Mouse (Mus musculus) granulocyte monocyte progenitor cell, adult 5-6 weeks (primary cell): ENCODE data around the gene Cyb5r2. TPM values are rescaled to one million over a fixed set of nuclear protein-coding genes. Genes with fewer than 3 reads are reported as not detected.

Experiments
- ATAC-seq: replicated peaks from 2 replicates; pipeline ENCODE4 v1.8.0; 2016; ENCODE audit warnings: mild to moderate bottlenecking, moderate TSS enrichment, inconsistent platforms; ENCODE audit not compliant: poor library complexity, severe bottlenecking
- total RNA-seq, 2 experiments: library from RNA; stranded (forward) in 1 of 2; stranded (reverse) in 1 of 2; fragments of 200-712, 200-1000 nt in 1 of 2; fragments of >200 nt in 1 of 2; fragmentation: Nextera tagmentation in 1 of 2; gene quantifications; 2 replicates each; pipeline ENCODE4 v1.2.3; 2014 to 2017

Gene Cyb5r2
- total RNA-seq (2014; fragmentation: Nextera tagmentation) (not detected in 2 replicates), total RNA-seq (2017) (not detected in 2 replicates)

DNA sequence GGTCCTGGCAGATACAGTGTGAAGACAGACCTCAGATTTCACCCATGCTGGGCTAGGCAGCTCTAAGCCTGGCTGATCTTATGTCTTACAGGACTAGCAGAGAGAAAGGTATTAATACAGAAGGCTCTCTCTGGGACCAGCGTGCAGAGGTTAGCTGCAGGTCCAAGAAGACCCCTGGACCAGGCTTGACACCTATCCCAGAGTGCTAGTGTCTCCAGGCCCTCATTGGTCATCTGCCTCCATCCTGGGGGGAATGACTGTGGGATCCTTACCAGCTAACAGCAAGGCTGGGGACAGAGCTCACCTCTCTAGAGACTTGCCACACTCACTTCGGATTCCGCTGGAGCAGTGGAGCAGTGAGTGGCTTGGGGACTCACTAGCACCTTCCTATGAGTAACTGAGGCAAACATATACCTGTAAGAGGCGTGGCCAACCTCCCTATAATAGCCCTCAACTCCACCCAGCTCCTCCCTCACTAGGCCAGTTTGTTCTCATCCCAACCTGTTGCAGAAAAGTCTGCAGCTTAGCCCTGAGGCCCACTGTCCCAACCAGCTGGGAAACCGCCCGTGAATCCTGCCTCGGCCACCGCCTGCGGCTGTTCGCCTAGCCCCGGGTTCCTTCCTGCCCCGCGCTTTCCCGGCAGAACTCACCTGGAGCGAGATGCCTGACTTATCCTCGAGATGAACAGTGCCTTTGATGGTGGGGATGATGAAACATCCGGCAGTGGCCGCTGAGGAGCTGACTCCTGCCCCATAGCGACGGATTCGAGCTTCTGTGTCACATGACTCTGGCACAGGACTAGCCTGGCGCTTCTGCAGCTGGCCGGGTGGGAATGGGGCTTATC lies at the start of gene Cyb5r2:
Cyb5r2 (minus strand) TSS at position 725 of the 844 bp plus-strand sequence.
- peak; percentile 60 for ATAC-seq

DNA sequence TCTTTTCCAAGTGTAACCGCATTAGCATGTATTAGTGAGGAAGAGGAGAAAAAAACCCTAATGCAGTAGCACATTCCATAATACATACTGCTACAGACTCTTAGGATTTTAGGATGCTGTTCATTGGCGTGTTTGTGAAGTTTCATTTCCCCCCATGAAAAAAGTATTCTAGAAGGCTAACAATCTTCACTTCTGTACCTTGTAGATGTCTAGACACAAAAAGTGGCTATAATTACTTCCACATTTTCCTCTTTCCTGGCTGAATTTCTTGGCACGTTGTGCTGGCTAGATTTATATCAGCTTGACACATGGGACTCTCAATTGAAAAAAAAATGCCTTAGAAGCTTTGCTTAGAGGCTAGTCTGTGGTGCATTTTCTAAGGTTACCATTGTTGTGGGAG lies 44.3 kb upstream of the Cyb5r2 start:
- no peak for ATAC-seq

DNA sequence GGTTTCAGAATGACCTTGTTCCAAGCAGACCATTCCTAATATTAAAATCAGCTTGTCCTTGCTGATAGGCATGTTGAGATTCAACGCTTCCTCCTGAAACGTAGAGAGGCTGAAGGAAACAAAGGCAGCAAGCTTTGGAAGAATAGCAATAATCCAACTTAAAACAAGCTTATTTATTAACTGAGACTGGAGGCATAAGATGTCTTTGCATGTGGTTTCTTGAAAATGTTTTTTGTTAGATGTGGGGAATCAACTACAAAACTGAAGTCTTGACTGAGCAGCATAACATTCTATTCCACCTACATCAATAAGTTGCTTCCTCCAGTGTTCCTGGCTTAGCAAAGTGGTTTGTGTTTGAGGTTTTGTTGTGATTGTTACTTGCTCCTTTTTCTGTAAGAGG lies 43.3 kb upstream of the Cyb5r2 start, which contains the start of gene Ovch2:
Ovch2 (minus strand) TSS at position 101 of the 400 bp plus-strand sequence.
- no peak for ATAC-seq

DNA sequence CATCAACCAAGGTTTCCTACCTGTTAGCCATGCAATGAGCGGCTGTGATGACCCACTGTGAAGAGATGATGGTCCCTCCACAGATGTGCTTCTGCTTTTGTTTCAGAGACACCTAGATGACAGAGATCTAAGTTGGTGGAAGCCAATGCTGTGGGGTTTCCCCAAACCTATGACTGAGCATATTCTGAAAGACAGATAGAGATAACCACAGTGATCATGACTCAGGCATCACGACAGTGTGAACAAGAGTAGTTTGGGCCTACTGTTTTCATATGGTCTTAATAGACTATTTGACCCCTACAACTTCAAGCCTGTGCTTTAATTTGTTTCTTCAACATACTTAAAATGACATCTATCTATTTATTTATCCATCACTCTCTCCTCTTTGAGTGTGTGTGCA lies 38.7 kb upstream of the Cyb5r2 start:
- ATAC-seq = no peak

DNA sequence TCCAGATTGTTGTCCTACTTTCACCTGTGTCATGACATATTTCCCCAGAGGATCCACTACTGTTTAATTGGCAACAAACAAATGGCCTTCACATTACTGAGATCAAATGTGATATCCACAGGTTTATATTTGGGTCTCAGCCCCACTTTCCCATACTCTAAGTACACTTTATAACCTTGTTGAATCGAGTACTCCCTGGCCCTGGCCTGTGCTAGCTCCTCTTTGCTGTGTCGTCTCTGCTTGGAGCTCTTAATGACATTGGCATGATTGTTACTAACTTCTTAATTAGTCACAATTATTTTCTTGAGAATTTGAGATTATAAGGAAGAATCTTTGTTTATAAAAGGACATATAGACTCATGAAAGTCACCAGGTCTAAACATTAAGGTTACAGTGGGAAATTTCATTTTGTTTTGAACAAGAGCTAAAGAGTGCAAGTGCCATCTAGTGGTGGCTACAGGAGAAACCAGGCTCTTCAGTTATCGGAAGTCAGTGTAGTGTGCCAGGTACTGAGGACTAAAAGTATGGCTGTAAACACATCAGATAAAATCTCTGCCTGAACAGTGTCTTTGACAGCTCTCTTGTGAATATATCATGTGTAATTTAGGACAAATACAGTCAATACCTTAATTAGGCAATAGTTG lies 30.3 kb upstream of the Cyb5r2 start:
- peak; percentile 66; the same call in 1 of the 2 replicates for ATAC-seq

DNA sequence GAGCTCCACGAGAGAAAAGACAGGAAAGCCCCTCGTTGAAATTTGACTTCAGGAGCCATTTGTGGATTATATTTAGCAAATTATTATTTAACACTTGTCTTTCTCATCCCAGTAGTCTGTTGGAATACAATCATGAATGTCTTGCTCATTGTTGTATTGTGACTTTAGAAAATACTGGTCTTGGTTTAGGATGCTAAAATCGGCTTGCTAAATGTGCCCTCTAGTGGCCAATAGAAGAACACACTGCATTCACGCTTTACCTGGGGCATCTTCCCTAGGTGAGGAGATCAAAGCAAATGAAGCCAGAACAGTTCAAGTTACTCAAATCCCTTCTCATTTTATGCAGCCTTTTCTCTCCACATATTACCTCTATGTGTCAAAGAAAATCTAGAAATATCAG lies 21.8 kb upstream of the Cyb5r2 start:
- ATAC-seq = 0 out of 2 replicates have a peak, but pooled peaks have one; percentile 35

DNA sequence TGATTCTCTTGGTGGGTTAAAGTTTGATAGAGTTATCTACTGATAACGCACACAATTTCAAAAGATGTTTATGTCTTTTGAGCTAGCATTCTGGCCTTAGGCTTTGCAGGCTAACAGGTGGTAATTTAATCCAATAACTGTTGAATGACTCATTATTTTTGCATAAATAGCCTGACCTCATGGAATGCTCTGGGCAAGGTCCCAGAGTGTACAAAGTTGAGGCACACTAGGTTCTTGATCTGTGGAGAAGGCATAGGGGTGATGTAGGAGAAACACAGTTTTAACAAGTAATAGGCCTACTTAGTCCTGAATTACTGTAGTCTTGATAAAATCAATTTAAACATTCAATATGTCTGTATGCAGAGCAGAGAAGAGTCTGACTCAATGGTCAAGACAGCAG lies 20.4 kb upstream of the Cyb5r2 start:
- ATAC-seq = no peak

DNA sequence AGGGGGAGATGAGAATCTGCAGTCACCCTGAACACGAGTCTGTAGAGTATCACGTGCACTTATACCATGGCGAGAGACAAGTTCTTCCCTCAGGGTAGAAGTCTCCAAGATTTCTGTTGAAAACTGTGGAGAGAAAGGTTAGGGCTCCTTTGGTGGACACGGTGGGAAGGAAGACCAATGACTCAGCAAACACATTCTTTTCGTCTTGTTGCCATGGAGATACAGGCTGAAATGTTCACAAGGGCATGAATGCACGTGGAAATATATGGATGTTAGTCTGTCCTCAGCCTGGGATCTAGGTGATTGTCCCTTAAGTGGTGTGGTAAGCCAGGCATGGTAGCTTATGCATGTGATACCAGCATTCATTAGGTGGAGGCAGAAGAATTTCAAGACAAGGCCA lies 13.0 kb upstream of the Cyb5r2 start:
- ATAC-seq = no peak

DNA sequence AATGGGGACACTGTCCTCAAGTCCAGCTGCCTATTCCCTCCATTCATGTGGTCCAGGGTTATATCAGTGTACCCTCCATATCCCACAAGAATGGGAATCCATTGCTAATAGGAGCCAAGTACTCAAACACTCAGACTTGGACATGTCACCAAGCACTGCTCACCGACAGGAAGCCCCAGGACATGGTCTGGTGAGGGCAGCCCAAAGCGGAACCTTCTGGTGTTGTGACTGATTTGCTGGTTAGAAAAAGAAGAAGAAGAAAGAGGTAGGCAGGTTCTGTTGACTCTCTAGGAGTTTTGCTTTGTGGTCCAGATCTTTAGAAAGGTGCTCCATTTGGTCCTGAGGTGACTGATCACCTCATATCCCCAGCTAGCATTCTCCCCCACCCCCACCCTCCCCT lies 1.1 kb downstream of the Cyb5r2 start:
- ATAC-seq = peak; percentile 36; the same call in 1 of the 2 replicates

DNA sequence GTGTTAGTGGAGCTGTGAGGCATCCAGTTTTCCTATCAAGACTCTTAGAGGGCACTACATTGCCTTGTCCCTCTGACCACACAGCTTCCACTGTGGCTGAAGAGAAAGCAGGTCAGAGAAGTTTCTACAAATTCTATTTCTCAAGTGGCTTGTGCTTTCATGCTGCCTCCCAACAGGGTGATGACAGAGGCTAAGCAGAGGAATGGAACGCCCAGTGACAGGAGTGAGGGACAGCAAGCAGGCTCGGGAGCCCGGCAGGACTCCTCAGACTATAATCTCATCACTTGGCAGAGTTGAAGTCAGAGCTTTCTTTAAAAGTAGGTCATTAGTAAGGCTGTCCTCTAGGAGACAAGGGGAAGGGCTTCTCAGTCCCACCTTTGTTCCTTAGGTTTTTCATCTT lies 1.9 kb downstream of the Cyb5r2 start:
- ATAC-seq = no peak

DNA sequence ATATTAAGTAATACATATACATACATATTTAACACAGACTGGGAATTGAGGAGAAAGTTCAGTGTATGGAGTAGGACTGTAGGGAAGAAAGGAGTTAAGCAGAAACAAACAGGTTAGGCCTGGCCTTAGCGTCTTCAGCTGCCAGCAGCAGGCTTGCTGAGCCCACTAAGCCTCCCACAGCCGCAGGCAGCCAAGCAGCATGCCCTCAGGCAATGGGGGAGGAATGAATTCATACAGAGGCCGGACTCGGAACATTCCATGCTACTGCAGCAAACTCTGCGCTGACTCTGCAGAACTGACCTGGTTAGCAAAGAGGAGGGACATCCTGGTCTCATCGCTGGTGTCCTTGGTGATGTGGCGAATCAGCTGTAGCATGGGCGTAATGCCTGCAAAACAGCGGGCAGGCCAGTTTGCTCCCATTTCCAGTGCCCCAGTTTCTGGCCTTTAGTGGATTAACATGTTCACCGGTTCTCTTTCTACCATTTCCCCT lies 5.8 kb downstream of the Cyb5r2 start:
- no peak for ATAC-seq

DNA sequence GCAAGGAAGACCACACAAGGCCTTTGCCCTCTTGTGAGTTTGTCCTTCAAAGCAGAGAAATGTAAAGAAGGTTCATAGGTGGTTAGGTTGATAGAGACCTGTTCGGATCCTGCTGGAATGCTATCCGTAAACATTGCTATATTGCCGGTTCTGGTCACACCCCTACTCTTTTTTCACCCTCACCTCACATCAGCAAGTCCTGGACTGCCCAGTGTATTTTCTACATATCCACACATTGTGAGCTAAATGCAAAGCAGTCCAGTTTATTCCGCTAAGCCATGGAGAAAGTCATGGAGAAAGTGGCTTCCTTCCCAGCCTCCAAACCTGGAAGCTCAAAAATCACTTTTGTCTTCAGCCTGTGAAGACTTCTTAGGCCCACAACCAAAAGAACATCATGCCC lies 8.1 kb downstream of the Cyb5r2 start:
- ATAC-seq = no peak

DNA sequence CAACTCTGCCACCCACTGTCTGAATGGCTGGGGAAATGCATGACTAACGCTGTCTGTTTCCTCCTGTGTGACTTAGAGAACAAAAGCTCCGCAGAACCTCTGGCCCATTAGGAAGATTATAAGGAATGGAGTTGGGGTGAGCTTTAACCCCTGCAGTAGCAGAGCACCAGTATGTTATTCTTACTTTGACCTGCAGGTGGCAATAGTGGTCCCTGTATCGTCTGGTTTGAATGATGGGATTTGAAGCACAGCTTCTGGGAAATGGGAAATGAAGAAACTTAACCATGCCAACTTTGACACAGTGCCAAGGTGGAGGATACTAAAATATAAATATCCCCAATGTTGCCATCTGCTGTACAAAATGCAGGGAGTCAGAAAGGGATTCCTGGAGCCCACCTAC lies 8.6 kb downstream of the Cyb5r2 start:
- peak; percentile 80 for ATAC-seq

DNA sequence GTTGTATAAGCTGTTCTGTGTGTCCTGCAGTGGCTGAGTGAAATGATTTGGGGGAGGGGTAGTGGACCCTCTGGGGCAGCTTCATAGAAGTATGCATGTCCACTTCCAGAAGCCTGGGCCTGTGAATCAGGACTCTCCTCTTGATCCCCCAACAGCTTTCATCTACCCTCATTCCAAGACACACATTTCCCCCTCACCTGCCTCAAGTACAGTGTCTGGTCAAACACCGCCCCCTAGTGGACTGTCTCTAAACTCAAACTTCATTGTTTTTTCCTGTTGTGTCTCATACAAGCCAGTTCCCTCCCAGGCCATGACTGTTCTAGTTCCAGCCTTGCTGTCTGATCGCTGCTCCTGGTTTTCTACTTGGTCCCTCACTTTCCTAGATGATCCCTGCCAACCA lies 9.9 kb downstream of the Cyb5r2 start:
- ATAC-seq = peak; percentile 57

DNA sequence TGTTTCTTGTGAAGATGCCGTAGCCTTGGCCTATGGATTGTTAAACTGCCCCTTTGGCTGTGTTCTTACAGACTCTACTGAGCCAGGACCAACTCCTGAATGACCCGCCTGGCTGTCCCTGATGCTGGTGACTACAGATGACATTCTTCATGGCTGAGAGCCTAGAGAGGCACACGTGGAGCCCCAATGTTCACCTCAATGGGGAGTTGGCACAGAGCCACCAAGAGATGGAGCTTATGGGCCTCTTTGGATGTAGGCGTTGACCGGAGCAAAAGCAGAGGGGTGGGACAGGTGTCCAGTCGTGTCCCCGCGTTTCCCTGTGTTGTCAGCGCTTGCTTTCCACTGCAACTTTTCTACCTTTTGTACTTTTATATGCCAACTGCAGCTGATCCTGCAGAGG lies 10.4 kb downstream of the Cyb5r2 start:
- ATAC-seq = no peak

DNA sequence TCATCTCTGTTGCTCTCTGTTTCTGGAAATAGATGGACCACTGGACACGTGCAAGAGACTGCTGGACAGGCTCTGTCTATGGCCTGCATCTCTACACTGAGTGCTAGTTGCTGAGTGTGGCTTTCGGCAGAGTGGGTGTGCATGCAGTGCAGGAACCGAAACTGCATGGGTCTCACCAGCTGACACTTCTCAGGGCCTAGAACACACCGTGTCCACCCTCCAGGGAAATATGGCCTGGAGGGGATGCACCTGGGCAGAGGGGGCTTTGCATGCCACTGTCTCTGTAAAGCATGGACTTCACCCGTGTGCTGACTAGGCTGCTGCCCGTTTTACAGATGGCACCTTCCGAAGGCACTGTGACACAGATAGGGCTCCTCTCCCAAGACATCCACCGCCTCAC lies 11.8 kb downstream of the Cyb5r2 start:
- ATAC-seq = no peak

DNA sequence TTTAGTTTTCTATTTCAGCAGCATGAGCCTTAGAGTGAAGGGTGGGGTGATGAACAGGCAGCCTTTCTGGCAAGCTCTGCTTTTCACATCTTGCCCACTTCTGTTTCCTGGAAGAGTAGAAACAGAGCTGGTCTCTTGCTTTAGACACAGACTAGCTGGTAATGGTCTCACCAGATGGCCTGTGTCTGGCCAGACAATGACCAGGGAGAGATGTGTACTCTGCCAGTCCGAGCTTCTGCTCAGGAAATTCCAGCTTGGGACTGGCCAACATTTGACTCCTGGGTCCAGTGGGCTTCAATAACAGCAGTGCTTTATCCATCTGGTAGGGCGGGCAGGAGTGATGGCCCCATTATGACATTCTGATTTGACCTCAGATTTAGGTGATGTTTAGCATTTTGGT lies 12.7 kb downstream of the Cyb5r2 start:
- no peak for ATAC-seq

DNA sequence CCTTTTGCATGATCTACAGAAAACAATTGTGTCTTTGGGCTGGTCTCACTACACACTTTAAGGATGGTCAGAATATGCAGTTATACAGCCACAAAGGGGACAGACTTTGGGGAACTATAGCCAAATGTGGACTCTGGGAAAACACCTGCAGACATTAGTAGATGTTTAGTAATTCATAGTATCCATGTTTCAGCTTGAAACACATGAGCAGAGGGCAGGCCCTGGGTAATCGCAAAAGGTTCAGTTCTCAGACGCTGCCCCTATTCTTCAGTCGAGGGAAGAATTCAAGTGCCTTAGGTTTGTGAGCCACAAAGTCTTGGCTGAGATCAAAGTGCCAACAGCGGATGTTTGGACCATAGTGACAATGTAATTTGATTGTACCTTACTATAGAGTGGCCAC lies 13.4 kb downstream of the Cyb5r2 start:
- no peak for ATAC-seq

DNA sequence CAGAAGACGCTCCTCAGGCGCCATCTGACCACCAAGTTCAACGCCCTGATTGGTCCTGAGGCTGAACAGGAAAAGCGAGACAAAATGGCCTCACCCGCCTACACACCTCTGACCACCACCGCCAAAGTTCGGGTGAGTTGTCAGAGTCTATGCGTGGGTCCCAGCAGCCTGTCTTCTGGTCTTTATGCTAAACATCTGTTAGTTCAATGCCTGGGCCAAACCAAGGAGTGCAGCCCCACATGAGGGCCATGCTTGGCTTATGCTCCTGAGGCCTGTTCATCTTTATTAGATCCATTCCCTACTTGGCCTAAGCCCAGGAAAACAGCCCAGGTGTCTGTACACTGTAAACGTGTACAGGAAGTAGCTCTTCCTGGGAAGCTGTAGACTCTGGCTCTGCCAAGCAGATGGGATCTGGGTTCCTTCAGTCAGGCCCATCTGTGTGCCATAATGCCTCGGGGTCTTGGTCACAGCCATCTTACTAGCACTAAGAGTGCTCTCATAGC lies 14.8 kb downstream of the Cyb5r2 start:
- ATAC-seq = no peak

DNA sequence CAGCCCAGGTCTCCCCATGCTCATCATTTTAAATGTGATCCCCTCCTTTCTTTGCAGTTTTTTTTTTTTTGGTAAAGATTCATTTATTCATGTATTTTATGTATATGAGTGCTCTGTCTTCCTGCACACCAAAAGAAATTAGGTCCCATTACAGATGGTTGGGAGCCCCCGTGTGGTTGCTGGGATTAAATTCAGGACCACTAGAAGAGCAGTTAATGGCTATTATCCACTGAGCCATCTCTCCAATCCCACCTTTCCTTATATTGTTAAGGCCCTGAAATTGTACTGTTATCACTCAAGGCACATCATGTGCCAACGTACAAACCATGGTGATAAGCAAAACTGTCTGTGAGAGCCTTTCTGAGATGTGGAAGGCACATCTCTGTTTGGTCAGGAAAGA lies 19.1 kb downstream of the Cyb5r2 start:
- ATAC-seq = no peak; the same call in 1 of the 2 replicates

DNA sequence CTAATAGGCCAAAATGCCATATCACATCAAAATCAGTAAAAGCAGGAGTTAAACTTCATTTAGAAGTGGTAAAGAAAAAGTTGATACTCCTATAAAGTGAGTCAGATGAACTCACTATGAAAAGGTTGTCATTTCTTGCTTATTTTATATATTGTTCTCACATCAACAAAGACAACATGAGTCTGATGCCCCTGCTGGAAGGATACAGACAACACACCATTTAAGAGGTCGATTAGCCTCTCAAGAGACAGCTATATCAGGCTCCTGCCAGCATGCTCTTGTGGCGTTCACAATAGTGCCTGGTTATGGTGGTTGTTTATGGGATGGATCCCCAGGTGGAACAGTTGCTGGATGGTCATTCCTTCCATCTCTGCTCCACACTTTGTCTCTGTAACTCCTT lies 24.7 kb downstream of the Cyb5r2 start:
- no peak for ATAC-seq
